Mouse (Mus musculus): ENCODE measurements around the gene BC034090.

The BC034090 gene

DNA sequence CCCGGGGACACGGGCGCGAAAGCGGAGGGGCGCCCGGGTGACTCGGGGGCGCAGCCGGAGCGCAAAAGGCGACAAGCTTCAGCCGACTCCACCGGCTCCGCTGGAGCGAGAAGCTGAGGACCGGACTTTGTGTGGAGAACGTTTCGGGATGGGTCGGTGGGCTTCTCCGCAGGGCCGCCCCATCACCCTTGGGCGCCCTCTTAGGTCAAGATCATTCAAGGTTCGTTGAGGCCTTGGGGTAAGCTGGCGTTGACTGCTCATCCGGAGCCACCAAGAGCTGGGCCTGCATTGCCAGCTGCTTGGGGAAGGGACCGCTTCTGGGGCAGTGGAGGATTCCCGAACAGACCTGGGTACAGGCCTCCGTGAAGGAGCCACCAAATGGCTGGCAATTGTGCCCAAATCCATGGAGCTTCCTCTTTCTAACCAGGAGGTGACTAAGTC lies 547 bp upstream of the BC034090 start:
- DNase-seq (ENCODE audit: low spot score in 2 of 2): peak in 1 of 2 experiments; percentile 19

DNA sequence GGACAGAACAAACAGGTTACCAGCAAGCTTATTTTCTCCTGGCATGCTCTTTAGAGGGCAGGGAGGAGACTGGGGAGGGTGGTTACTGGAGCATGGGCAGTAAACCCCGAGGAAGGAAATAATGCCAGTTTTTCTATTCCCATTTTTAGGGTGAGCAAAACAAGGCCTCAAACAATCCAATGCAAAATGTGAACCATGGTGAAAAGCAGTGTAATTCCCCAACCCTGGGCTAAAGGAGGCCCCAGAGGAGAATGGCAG lies 1.8 kb downstream of the BC034090 start:
- DNase-seq (ENCODE audit: low spot score in 2 of 2): no peak

DNA sequence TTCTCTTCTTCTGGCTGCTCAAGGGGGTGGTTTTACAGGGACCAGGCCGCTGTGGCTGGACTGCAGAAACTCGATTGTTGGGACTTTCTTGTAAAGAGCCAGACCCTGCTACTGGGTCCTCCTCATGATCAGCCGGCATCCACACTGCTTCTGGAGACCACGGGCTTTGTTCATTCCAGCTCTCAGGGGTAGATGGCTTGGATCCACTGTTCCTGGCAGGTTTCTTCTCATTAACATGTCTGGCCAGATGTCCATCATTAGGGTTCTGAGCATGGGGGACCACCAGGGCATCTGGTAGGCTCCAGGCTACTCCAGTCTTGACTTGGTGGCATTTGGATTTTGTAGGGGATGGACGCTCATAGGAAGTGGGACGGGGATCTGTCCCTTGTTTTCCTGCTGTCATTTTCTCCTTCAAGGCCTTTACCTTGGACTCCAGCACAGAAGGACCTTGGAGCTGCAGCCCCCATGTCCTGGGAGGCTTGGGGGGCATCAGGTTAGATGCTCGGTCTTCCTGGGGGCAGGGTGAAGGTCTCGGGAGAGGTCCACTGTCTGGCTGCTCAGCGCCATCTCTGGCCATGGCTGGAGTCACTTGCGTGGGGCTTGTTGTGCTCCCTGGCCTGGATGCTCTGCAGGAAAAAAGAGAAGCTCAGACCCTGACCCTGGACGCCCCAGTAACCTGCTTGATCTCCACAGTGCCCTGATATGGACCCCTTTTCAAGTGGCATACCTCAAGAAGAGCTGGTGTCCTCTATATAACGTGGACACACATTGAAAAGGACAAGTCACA lies 2.4 kb downstream of the BC034090 start:
- DNase-seq (ENCODE audit: low spot score in 2 of 2): peak in 1 of 2 experiments; percentile 18

DNA sequence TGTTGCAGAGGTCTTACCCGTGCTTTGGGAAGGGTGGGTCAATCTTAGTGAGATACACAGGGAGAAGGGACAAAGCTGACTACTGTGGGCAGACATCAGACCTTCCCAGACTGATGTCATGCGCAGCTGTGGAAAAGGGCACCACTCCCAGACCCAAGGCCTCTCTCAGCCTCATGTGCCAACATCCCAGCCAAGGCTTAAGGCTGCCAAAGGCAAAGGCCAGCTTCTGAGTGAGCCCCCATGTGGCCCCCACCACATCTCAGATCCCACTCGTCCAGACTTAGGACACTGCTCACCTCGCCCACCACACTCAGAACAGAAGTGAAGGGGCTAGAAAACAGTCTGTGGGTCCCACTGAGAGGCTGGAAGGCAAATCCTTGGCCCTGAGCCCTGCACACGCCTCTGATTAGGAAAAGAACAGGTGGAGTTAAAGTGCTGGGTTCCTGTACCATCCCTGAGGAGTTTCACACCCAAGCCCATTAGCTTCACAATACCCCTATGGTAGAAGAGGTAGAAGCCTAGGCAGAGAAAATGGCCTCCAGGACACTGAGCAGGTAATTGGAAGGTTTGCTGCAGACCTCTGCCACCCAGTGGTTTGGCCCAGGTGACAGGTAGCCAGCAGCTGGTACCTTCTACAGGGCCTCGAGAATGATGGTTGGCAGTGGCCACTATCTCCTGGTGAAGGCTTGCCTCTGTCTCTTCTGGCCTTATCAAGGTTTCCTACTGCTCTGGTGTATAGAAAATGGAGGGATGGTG lies 4.1 kb downstream of the BC034090 start:
- DNase-seq (ENCODE audit: low spot score in 2 of 2): no peak

DNA sequence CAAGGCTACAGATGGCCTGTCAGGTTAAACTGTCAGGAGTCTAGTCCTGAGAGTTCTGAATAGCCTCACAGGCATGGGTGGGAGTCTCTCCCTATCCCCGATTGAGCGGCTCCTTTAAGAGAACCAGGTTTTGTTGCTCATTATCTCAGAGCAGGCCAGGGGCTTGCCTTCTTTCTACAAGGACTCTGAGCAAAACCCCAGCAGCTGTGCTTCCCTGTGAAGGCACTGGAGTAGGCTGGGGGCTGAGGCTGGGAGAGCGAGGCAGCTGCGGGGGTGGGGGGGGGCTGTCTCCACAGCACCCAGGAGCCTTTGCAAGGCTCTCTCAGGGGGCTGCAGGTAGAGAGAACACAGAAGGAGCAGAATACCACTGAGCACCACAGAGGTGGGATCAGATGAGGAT lies 5.1 kb downstream of the BC034090 start:
- DNase-seq (ENCODE audit: low spot score in 2 of 2): no peak

DNA sequence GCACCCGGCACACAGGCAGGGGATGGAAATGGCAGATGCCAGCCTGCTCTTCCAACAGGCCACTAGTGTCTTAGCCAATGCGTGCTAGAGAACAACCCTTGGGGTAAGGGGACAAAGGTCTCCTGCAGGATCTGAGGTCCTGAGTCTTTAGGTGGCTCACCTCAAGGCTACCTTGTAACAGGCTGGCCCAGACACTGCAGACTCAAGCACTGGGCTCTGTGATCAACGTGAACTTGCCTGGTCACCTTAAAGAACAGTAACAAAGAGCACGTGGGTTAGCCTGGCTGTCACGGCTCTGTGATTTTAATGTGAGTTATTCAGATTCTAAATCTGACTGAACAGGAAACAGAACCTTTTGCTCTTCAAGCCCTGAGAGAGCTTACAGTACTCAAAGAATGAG lies 6.1 kb downstream of the BC034090 start:
- DNase-seq (ENCODE audit: low spot score in 2 of 2): no peak

DNA sequence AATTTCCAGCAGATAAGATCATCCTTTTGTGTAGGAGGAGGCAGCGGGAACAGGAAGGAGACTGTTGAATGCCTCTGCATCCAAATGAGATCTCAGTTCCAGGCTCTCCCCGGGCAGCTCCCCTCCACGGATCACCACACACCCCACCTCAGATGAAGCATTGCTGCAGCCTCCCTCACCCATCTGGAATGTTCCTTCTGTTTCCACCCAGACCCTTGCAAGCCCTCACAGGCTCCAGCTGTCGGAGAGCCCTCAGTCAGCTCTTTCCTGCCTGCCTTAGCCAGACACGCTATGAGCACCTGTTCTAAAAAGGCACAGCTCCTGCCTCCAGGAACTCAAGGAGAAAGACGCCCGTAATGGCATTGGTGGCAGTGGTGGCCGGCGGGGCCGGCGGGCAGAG lies 6.9 kb downstream of the BC034090 start:
- DNase-seq (ENCODE audit: low spot score in 2 of 2): no peak

DNA sequence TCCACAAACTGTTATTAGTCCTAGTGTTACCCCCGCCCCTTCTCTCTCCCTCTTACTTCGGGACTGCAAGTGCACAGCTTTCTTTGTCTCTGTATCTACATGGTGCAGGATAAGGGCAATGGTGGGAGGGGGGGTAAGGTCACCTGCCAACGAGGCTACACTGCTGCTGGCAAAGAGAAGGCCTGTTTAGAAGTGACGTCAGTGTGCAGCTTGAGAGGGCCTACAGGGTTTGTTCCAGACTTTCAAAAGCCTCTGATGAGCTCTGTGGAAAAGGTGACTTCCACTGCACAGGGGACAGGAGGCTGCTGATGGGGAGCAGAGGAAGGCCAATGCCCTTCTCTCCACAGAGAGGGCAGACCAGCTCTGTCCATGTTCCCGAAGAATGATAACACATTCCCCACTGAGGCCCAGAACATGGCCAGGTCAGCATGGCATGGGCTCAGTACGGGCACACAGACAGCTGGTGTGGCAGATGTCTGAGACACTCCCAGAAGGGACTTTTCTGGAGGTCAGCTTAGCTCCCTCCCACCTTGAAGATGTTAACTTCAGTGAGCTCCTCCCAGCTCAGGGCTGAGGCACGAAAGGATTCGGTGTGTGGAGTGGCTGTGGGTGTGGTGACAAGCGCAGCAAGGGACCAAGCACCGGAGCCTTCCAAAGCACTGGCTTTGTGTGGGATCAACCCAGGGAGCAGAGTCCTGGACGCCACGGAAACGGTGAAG lies 7.8 kb downstream of the BC034090 start:
- DNase-seq (ENCODE audit: low spot score in 2 of 2): no peak

DNA sequence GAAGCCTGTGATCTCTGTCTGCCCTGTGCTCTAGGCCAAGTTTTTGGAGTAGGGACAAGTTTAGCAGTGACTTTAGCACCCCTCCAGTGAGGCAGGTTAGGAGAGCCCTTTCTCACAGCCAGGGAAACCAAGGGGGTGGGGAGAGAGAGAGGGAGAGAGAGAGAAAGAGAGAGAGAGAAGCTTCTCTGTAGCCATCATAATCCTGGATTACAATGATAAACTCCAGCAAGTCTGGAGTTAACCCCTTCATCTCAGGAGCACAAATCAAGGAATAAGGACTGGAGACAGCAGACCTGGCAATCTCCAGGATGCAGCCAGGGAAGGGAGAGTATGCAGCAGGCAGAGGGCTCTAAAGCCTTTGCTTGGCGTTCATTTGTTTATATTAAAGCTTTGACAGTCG lies 8.6 kb downstream of the BC034090 start:
- no peak for DNase-seq (ENCODE audit: low spot score in 2 of 2)

DNA sequence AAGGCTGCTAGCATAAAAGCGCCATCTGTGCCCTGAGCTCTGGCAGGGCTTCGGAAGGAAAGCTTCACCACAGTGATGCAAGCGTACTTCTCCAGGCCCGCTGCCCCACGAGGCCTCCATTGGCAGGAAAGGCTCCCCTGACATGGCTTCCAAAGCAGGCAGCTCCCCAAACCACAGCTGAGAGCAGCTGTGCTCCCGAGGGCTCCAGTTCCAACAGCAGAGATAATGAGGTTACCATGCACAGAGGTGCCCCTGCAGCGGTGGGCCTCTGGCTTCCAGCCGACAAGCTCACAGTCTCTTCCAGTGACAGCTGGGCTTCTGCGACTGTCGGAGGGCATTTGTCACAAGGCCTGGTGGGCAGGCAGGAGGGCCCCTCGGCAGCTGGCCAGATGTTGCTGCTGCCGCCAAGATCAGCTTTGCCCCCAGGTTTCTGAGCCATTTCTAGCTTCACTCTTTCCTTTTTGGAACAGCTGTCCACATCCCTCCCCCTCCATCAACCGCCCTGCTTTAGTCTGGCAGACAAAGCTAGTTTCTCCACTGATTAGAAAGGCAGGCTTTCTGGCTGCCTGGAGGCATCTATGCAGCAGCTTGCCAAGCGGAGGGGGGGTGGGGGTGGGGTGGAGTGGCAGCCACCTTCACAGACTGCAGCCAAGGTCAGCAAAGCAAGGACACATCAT lies 10.2 kb downstream of the BC034090 start:
- DNase-seq (ENCODE audit: low spot score in 2 of 2): peak in 1 of 2 experiments; percentile 77

DNA sequence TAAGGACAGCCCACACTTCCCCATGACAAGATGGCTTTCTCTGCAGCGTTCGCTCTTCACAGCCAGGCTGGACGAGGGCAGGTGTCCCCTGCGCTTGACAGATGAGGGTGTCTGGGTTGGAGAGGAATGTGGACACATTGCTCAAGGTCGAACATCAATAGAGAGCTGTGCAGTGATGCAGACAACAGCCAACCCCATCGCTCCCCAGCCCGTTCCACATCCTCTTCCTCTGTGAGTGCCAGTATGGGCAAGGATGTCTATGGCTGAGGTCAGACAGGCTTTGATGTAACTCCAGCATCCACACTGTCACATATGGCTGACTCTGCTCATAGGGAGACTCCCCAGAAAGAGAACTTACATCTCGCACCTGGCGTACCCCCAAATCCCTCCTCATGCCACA lies 10.9 kb downstream of the BC034090 start:
- no peak for DNase-seq (ENCODE audit: low spot score in 2 of 2)

DNA sequence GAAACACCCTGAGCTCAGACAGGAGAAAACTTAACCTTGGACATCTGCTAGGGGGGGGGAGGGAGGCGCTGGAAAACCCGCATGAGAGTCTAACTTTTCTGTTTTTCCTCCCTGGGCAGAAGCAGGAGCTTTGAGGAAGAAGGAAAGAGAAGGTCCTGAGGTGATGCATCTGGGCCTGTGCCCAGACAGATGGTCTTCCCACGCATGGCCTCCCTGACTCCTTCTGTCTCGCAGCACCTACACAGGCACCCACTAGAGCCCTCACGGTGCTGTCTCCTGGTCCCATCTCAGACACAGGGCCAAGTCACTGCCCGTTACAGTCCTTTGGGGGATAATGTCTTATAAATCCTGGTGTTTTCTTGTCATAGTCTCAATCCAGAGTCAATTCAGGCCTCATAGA lies 11.5 kb downstream of the BC034090 start:
- no peak for DNase-seq (ENCODE audit: low spot score in 2 of 2)

DNA sequence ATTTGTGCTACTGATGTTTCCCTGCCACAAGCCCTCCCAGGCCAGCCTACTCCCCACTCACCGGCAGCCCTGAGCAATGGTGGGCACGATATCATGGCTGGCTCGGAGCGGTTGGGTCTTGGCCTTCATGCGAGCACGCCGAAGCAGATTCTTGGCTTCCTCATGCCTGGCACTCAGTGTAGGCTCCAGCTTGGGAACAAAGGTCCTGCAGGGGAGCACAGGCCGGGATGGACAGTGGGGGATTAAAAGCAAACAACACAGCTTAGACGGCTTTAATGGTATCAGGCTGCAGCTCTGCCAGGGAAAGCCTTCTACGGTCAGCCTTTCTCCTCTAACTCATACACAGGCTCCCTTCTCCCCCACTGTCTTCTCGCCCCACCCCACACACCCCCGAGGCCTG lies 11.9 kb downstream of the BC034090 start:
- DNase-seq (ENCODE audit: low spot score in 2 of 2): peak in 1 of 2 experiments; percentile 55

DNA sequence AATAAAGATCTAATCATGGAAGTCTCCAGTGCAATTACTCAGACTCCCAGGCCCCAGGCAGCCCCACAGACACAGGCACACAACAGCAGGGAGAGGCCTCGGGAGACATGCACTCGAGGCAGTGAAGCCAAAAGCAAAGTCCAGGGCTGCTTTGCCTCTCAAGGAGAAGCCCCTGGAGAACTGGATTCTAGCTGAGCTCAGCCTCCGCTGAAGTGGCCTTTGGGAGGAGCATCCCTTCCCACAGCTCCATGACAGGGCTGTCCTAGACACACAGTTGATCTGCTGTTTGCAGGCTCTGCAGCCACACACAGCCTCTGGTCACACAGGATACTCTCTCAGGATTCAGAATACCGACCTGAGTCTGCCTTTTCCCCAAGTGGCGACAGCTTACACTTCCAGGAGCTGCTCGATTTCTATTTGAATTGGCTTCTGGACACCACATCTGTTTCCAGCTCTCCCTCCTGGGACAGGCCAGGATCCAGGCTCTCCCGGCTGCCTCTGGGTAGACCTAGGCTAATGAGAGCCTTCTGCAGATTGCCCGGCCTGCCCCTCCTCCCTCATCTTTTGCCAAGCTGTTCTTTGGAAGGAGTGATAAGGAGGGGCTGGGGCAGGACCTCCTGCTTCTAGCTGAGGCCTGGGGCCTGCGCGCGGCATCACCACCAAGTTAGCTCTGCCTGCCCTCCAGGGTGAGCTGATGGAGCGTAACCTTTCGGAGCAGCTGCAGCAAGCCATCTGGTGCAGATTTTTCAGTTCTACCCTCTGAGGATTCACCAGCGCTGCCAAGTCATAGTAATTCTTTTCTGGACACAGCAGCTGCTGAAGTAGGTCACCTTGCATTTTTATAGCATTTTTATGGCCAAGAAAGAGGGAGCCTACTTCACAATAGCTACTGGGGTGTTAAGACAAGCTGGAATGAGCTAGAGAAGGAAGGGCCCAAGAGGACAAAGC lies 14.5 kb downstream of the BC034090 start:
- DNase-seq (ENCODE audit: low spot score in 2 of 2): peak in 1 of 2 experiments; percentile 65

DNA sequence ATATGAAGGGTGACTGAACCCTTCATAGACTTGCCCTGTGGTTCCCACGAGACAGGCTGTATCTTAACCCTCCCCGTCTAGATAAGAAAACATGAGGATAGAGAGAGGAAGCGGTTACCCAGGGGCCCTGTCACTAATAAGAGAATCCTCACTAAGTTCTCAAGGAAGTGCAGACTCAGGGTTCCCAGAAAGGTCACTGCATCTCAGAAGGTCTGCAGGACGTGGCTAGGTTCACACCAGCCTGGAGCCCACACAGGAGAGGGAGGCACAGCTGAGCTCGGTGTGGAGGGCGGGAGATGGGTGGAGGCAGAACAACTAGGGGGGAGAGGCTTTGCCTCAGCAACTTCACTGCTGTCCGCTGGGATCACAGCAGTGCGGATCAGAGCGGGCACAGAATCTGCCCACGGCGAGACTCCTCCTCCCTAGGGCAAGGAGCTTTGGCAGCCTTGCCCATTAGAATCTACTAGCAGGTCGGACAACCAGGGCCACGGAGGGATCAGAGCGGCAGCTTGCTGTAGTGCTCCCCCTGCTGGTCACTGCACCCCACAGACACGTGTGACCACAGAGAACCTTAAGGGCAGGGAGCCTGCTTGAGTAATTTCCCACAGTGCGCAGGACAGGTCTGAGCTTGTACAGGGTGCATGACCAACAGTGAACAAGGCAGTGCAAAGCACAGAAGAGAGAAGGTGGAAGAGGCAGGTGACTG lies 20.2 kb downstream of the BC034090 start:
- peak; percentile 68 to 87 for DNase-seq (ENCODE audit: low spot score in 2 of 2)

DNA sequence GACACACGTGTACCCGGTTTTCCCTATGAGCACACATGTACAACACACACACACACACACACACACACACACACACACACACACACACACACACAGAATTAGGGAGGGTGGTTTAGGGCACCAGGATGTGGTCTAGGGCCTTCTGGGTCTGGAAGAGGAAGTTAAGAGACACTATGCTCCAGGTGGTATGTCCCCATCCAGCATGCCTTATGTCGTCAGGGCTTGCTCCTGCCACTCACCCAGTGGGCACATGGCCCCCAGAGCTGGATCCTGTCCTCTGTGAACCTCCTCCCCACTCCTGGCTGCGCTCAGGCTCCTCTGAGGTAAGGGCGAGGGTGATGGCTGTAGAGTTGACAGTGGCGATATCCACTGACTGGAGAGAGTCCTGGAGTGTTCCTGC lies 21.2 kb downstream of the BC034090 start:
- DNase-seq (ENCODE audit: low spot score in 2 of 2): no peak

DNA sequence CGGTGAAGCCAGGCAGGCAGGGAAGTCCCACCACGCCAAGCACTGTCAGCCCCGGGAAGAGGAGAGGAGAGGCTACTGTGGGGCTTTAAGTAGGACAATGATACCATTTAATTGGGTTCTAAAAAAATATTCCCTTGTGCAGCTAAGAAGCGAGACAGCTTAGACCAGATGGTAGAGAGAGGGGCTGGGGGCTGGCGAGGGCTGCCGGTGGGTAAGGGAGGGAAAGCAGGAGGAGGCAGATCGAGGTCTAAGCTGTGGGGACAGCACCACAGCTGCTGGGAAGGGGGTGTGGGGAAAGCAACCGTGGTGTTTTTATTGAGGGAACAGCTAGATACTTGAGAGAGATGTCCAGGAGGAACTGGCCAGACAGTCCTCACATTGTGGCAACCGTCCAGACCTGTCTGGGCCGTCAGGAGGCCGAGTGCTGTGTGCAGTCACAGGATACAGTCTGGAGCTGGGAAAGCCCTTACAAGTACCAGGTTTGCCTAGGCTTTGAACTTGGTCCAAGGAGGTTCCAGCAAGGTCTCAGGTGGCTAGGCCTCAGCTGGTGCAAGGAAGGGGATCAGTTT lies 22.1 kb downstream of the BC034090 start:
- DNase-seq (ENCODE audit: low spot score in 2 of 2): no peak

DNA sequence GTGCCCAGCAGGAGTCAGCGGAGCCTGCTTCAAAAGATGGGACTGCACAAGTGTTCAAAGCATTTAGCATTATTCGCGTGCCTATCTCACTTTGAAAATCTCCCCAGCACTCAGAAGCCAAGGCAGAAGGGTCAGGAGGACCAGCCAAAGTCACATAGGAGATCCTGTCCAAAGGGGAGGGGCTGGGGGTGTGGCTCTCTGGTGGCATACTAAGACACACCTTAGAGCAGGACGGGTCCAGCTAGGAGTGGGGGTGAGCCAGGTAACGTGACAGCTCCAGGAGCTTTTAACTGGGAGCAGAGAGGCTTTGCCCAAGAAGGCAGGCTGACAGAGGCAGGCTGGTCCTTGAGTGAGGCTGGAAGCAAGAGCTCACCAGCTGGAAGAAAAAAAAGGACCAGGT lies 25.3 kb downstream of the BC034090 start:
- DNase-seq (ENCODE audit: low spot score in 2 of 2): no peak

DNA sequence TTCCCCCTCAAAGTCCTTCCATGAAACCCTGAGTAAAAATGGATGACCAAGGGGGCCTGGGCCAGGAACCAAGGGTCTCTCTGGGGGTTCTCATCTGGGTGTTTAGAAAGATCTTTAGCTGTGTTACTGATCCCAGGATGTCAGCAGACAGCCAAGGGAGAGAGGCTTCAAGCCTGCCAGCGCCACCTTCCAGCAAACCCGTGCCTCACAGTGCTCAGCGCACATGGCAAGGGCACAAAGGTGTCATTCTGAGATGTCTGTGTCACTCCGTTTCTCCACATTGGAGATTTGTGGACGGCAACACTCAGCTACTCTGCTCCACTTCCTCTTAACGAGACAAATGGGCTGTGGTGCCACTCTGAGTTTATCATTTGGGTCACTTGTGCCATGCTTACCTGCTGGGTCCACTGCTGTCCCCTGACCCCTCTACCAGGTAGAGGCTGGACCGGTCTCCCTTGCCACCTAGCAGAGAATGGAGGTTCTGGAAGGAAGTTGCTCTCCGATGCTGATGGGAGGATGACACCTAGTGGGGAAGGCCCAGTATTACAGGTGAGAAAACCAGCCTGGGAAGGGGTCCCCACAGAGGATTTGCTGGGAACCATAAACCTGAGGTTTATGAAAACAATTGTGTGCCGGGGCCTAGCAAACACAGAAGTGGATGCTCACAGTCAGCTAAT lies 26.2 kb downstream of the BC034090 start:
- peak in 1 of 2 experiments; percentile 73 for DNase-seq (ENCODE audit: low spot score in 2 of 2)
